Mouse (Mus musculus) lung, embryonic 16.5 days (tissue): ENCODE measurements around the gene Abl1. TPM values are rescaled to one million over a fixed set of nuclear protein-coding genes. Genes with fewer than 3 reads are reported as not detected.

Experiments used
- ATAC-seq: fragments of 200-750 bp; cut with Nextera tagmentation; 2 replicates; pipeline ENCODE4 v1.8.0; 2017; ENCODE audit warnings: low read depth, mild to moderate bottlenecking, moderate library complexity
- H3K27ac ChIP-seq: fragments of 300-500 bp; sonication (generic); 2 replicates; pipeline ENCODE4 v1.5.1; 2014; ENCODE audit warnings: mild to moderate bottlenecking, control low read depth, low read length
- H3K27me3 ChIP-seq: fragments of 300-500 bp; sonication (generic); 2 replicates; pipeline ENCODE4 v1.6.1; 2014; ENCODE audit warnings: low read depth, low read length, mixed read lengths; ENCODE audit not compliant: control insufficient read depth, insufficient read depth
- H3K36me3 ChIP-seq: fragments of 300-500 bp; sonication (generic); 2 replicates; pipeline ENCODE4 v1.6.1; 2014; ENCODE audit warnings: low read length; ENCODE audit not compliant: control insufficient read depth, insufficient read depth
- H3K4me1 ChIP-seq: fragments of 300-500 bp; sonication (generic); replicated peaks from 2 replicates; pipeline ENCODE4 v1.6.1; 2014; ENCODE audit warnings: low read length, mixed read lengths; ENCODE audit not compliant: control insufficient read depth, insufficient read depth
- H3K4me2 ChIP-seq: fragments of 300-500 bp; sonication (generic); 2 replicates; pipeline ENCODE4 v1.6.1; 2014; ENCODE audit warnings: low read depth, low read length, control low read depth
- H3K4me3 ChIP-seq: fragments of 300-500 bp; sonication (generic); 2 replicates; pipeline ENCODE4 v1.5.1; 2014; ENCODE audit warnings: mild to moderate bottlenecking, low read length, control low read depth
- H3K9ac ChIP-seq: fragments of 300-500 bp; sonication (generic); 2 replicates; pipeline ENCODE4 v1.6.1; 2014; ENCODE audit warnings: low read length, control low read depth
- H3K9me3 ChIP-seq: fragments of 300-500 bp; sonication (generic); 2 replicates; pipeline ENCODE4 v1.6.1; 2016; ENCODE audit warnings: low read length; ENCODE audit not compliant: control insufficient read depth
- WGBS: fragments of 180-500 bp; shearing (Covaris S2); extraction: QIAGEN DNeasy Blood & Tissue Kit; methylation state at CpG from one replicate; pipeline ENCODE4 v1.1.7; 2014; 5-methylcytosine and 5-hydroxymethylcytosine counted together
- polyA plus RNA-seq: library from polyadenylated mRNA; unstranded; fragments of >200 nt; fragmentation: Nextera tagmentation; extraction: Ambion mirVana; gene quantifications from 2 replicates; pipeline ENCODE4 v1.2.1, GENCODE M21; 2015

The Abl1 gene
- polyA plus RNA-seq, 1 experiment from 2014 or later, result 37.6 TPM

DNA sequence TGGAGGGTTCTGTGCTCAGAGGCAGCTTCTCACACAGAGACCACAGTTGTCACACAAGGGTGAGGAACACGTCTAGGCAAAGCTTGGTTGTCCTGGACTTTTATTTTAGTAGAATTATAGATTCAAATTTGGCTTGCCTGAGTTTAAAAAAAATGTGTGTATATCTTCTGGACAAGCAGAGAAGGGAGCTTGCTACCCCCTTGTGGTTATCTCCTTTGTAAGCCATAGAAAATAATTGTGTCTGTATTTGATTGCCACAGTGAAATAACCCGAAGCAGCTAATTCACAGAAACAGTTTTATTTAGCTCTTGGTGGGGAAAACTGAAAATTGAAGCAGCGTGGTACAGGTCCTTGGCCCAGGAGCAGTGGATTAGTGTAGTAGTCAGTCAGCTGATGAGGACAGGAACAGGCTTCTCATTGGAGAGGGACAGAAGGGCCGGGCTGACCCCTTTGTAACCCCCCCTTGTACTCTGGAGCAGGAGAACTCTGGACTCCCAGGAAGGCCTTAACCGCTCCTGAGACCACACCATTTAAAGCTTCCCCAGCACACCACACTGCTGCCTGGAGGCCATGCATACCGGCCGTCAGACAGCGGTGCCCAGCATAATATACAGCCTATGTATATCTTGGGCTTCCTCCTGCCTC is 94.9 kb downstream of the Abl1 start:
- H3K27ac ChIP-seq, result no peak overlapping the region
- peaks cover 49% of the 10 kb centered on the region for H3K36me3 ChIP-seq
- no peak overlapping the region for H3K4me3 ChIP-seq
- no peaks in the 10 kb centered on the region for H3K27me3 ChIP-seq
- no peaks in the 10 kb centered on the region for H3K4me1 ChIP-seq
- H3K9me3 ChIP-seq, result no peaks in the 10 kb centered on the region
- 75% methylated on average over 8 of the region's 8 CpGs for WGBS
- no peak overlapping the region for H3K4me2 ChIP-seq
- no peak for ATAC-seq
- no peak overlapping the region for H3K9ac ChIP-seq

GRCm38 (mm10) chr2:31785074-31785473 is 96.9 kb downstream of the Abl1 start:
- H3K9ac ChIP-seq, result no peak overlapping the region
- no peaks in the 10 kb centered on the region for H3K27me3 ChIP-seq
- 23% methylated on average over 9 of the region's 9 CpGs for whole genome bisulfite sequencing
- H3K36me3 ChIP-seq, result peaks cover 46% of the 10 kb centered on the region
- peak; percentile 69 for ATAC-seq
- H3K4me1 ChIP-seq, result no peaks in the 10 kb centered on the region
- no peak overlapping the region for H3K27ac ChIP-seq
- H3K9me3 ChIP-seq, result no peaks in the 10 kb centered on the region
- no peak overlapping the region for H3K4me3 ChIP-seq
- H3K4me2 ChIP-seq, result no peak overlapping the region

DNA sequence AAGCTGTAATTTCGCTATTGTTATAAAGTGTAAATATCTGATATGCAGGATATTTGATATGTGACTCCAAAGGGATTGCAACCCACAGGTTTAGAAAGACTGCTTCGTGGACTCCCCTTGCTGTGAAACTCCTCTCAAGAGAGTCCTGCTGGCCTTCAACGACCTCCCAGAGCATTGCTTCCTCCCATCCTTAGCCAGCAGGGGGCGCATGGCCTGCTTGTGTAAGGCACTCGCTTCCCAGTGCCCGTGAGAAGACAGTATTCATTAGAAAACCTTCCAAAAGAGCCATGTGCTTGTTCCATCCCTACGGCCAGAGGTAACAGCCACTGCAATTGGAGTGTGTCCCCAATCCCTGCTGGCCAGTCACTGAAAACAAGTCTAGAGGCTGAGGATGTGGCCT is 98.9 kb downstream of the Abl1 start:
- no peak for ATAC-seq
- H3K9ac ChIP-seq, result no peak overlapping the region
- 16% methylated on average over 7 of the region's 7 CpGs for WGBS
- peaks cover 45% of the 10 kb centered on the region for H3K36me3 ChIP-seq
- H3K27ac ChIP-seq, result no peak overlapping the region
- H3K4me3 ChIP-seq, result no peak overlapping the region
- H3K4me1 ChIP-seq, result no peaks in the 10 kb centered on the region
- no peak overlapping the region for H3K4me2 ChIP-seq
- no peaks in the 10 kb centered on the region for H3K9me3 ChIP-seq
- no peaks in the 10 kb centered on the region for H3K27me3 ChIP-seq

DNA sequence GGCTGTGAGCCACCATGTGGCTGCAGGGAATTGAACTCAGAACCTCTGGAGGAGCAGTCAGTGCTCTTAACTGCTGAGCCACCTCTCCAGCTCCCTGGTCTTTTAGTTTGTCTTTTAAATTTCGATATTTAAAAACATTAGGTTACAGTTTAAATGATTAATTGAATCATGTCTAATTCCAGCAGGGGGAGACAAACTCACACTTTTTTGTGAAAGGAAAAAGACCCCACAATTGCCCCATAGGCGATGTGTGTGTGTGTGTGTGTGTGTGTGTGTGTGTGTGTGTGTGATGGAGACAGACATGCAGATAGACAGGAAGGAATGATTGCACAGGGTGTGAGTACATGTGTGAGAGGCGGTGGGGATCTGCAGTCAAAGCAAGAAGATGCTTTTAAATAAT is 100.1 kb downstream of the Abl1 start:
- 69% methylated on average over 3 of the region's 3 CpGs for WGBS

GRCm38 (mm10) chr2:31789215-31789614 is 101.0 kb downstream of the Abl1 start:
- Histone ChIP-seq H3K36me3 (peaks cover 49% of the 10 kb centered on the region), H3K9me3 (no peaks in the 10 kb centered on the region), H3K27me3 (no peaks in the 10 kb centered on the region), H3K9ac (no peak overlapping the region), H3K4me3 (no peak overlapping the region), H3K27ac (no peak overlapping the region), H3K4me1 (no peaks in the 10 kb centered on the region), H3K4me2 (no peak overlapping the region)
- ATAC-seq, result no peak
- WGBS, result 92% methylated on average over 2 of the region's 2 CpGs

More for the DNA sequence above, 100.1 kb downstream of the Abl1 start:
- H3K9ac ChIP-seq, result no peak overlapping the region
- no peak for ATAC-seq
- no peaks in the 10 kb centered on the region for H3K9me3 ChIP-seq
- no peak overlapping the region for H3K4me3 ChIP-seq
- H3K27me3 ChIP-seq, result no peaks in the 10 kb centered on the region
- H3K4me2 ChIP-seq, result no peak overlapping the region
- no peak overlapping the region for H3K27ac ChIP-seq
- H3K36me3 ChIP-seq, result peaks cover 49% of the 10 kb centered on the region
- no peaks in the 10 kb centered on the region for H3K4me1 ChIP-seq

DNA sequence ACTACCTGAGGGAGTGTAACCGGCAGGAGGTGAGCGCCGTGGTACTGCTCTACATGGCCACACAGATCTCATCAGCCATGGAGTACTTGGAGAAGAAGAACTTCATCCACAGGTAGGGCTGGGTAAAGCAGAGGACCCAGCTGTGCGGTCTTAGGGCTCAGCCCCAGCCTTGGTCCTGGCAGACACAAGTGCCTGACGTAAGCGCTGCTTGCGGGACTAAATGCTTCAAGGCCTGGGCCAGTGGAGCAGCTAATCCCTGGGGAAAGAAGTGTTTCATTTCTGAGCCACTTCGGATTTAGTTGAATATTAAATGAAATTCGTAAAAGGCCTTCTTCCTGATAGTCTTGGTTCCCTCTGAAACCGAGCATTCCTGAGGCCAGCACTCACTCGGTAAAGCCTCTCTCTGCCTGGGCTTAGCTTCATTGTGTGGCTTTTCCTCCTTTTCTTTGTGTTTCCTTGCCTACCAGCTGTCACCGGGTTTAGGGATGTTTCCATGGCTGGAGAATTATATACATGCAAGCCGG is 102.6 kb downstream of the Abl1 start:
- Histone ChIP-seq H3K27ac (no peak overlapping the region), H3K4me1 (no peaks in the 10 kb centered on the region), H3K27me3 (no peaks in the 10 kb centered on the region), H3K4me3 (no peak overlapping the region), H3K9ac (no peak overlapping the region), H3K36me3 (peaks cover 47% of the 10 kb centered on the region), H3K9me3 (no peaks in the 10 kb centered on the region), H3K4me2 (no peak overlapping the region)
- 85% methylated on average over 13 of the region's 13 CpGs for WGBS
- no peak for ATAC-seq

DNA sequence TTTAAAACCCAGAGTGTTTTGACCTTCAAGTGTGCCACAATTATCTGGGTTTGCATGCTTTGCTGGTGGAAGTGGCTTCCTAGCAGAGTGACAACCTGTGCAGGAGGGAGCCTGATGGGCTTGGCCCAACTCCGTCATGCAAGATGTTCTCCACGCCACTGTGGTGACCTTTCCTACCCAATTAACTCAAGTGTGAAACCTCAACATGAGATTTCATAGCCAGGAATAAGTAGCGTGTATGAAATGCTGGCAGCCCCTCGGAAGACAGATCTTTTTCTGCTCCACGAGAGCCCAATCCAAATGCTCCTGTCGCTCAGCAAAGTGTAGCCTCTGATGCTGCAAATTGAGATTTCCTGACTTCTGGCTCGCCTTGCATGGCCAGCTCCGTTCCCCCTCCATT is 103.1 kb downstream of the Abl1 start:
- Histone ChIP-seq H3K4me3 (no peak overlapping the region), H3K4me2 (no peak overlapping the region), H3K36me3 (peaks cover 46% of the 10 kb centered on the region), H3K9me3 (no peaks in the 10 kb centered on the region), H3K4me1 (no peaks in the 10 kb centered on the region), H3K27ac (no peak overlapping the region), H3K27me3 (no peaks in the 10 kb centered on the region), H3K9ac (no peak overlapping the region)
- WGBS, result 86% methylated on average over 8 of the region's 8 CpGs
- ATAC-seq, result no peak

GRCm38 (mm10) chr2:31792611-31793010 is 104.4 kb downstream of the Abl1 start:
- Histone ChIP-seq H3K4me3 (no peak overlapping the region), H3K36me3 (peaks cover 56% of the 10 kb centered on the region), H3K4me1 (no peaks in the 10 kb centered on the region), H3K9ac (no peak overlapping the region), H3K27ac (no peak overlapping the region), H3K4me2 (no peak overlapping the region), H3K9me3 (no peaks in the 10 kb centered on the region), H3K27me3 (no peaks in the 10 kb centered on the region)
- no peak for ATAC-seq
- 68% methylated on average over 6 of the region's 6 CpGs for WGBS

GRCm38 (mm10) chr2:31796943-31797342 is 108.8 kb downstream of the Abl1 start:
- Histone ChIP-seq H3K27me3 (no peaks in the 10 kb centered on the region), H3K4me1 (no peaks in the 10 kb centered on the region), H3K4me3 (no peak overlapping the region), H3K27ac (no peak overlapping the region), H3K4me2 (no peak overlapping the region), H3K9ac (no peak overlapping the region), H3K9me3 (no peaks in the 10 kb centered on the region), H3K36me3 (peaks cover 64% of the 10 kb centered on the region)
- WGBS, result 85% methylated on average over 3 of the region's 3 CpGs
- ATAC-seq, result no peak
